Mouse (Mus musculus): ENCODE measurements around the gene Strn4. TPM values are rescaled to one million over a fixed set of nuclear protein-coding genes. Genes with fewer than 3 reads are reported as not detected.

Strn4 gene
- polyA plus RNA-seq, 1 experiment from 2014 or later = 193 TPM

- H3K36me3 ChIP-seq = peaks cover 67% of the 10 kb centered on the region
- no peak for ATAC-seq (replicated peaks)
- no peak overlapping the region for H3K4me2 ChIP-seq (replicated peaks)
- H3K4me1 ChIP-seq = peaks cover 6% of the 10 kb centered on the region
- 95% methylated on average over 18 of the region's 18 CpGs for WGBS
- no peaks in the 10 kb centered on the region for H3K9me3 ChIP-seq
- H3K4me3 ChIP-seq = no peak overlapping the region
- H3K9ac ChIP-seq (replicated peaks) = no peak overlapping the region
- H3K27ac ChIP-seq (replicated peaks) = no peak overlapping the region
- no peaks in the 10 kb centered on the region for H3K27me3 ChIP-seq
Measured at GRCm38 (mm10) chr7:16837916-16838803, 22.5 kb downstream of the Strn4 start.

GRCm38 (mm10) chr7:16838804-16839426, 23.2 kb downstream of the Strn4 start:
- H3K9me3 ChIP-seq = no peaks in the 10 kb centered on the region
- no peak overlapping the region for H3K4me2 ChIP-seq (replicated peaks)
- WGBS = 83% methylated on average over 6 of the region's 6 CpGs
- H3K4me1 ChIP-seq = peaks cover 14% of the 10 kb centered on the region
- H3K9ac ChIP-seq (replicated peaks) = no peak overlapping the region
- no peak overlapping the region for H3K4me3 ChIP-seq
- no peak overlapping the region for H3K27ac ChIP-seq (replicated peaks)
- peaks cover 59% of the 10 kb centered on the region for H3K36me3 ChIP-seq
- no peaks in the 10 kb centered on the region for H3K27me3 ChIP-seq
- ATAC-seq (replicated peaks) = no peak

GRCm38 (mm10) chr7:16839427-16840108, 23.9 kb downstream of the Strn4 start:
- Histone ChIP-seq H3K27me3 (no peaks in the 10 kb centered on the region), H3K9me3 (no peaks in the 10 kb centered on the region), H3K9ac (replicated peaks) (no peak overlapping the region), H3K4me3 (no peak overlapping the region), H3K4me1 (peaks cover 20% of the 10 kb centered on the region), H3K27ac (replicated peaks) (no peak overlapping the region), H3K4me2 (replicated peaks) (no peak overlapping the region), H3K36me3 (peaks cover 53% of the 10 kb centered on the region)
- no peak for ATAC-seq (replicated peaks)
- 95% methylated on average over 12 of the region's 12 CpGs for whole genome bisulfite sequencing

GRCm38 (mm10) chr7:16840109-16840491, 24.4 kb downstream of the Strn4 start:
- no peak overlapping the region for H3K4me2 ChIP-seq (replicated peaks)
- no peak for ATAC-seq (replicated peaks)
- no peaks in the 10 kb centered on the region for H3K9me3 ChIP-seq
- no peaks in the 10 kb centered on the region for H3K27me3 ChIP-seq
- peaks cover 25% of the 10 kb centered on the region for H3K4me1 ChIP-seq
- H3K36me3 ChIP-seq = peaks cover 48% of the 10 kb centered on the region
- H3K9ac ChIP-seq (replicated peaks) = no peak overlapping the region
- 91% methylated on average over 2 of the region's 2 CpGs for WGBS
- H3K27ac ChIP-seq (replicated peaks) = no peak overlapping the region
- H3K4me3 ChIP-seq = no peak overlapping the region

GRCm38 (mm10) chr7:16841078-16841477, 25.4 kb downstream of the Strn4 start:
- no peak overlapping the region for H3K9ac ChIP-seq (replicated peaks)
- peaks cover 40% of the 10 kb centered on the region for H3K36me3 ChIP-seq
- no peak overlapping the region for H3K27ac ChIP-seq (replicated peaks)
- no peaks in the 10 kb centered on the region for H3K9me3 ChIP-seq
- peaks cover 32% of the 10 kb centered on the region for H3K4me1 ChIP-seq
- no peak for ATAC-seq (replicated peaks)
- no peak overlapping the region for H3K4me3 ChIP-seq
- H3K4me2 ChIP-seq (replicated peaks) = no peak overlapping the region
- H3K27me3 ChIP-seq = no peaks in the 10 kb centered on the region
- WGBS = 78% methylated on average over 4 of the region's 4 CpGs

GRCm38 (mm10) chr7:16841561-16842560, 26.2 kb downstream of the Strn4 start:
- H3K36me3 ChIP-seq = peaks cover 39% of the 10 kb centered on the region
- peaks cover 32% of the 10 kb centered on the region for H3K4me1 ChIP-seq
- peak overlapping the region; percentile 70 for H3K27ac ChIP-seq (replicated peaks)
- H3K4me3 ChIP-seq = peak overlapping the region; percentile 60
- peak; percentile 12 for ATAC-seq (replicated peaks)
- peak overlapping the region; percentile 99 for H3K4me2 ChIP-seq (replicated peaks)
- no peaks in the 10 kb centered on the region for H3K9me3 ChIP-seq
- no peak overlapping the region; the same call in 1 of the 2 replicates for H3K9ac ChIP-seq (replicated peaks)
- WGBS = 45% methylated on average over 11 of the region's 11 CpGs
- H3K27me3 ChIP-seq = no peaks in the 10 kb centered on the region

GRCm38 (mm10) chr7:16842645-16843063, 27.0 kb downstream of the Strn4 start, which contains the start of gene Prkd2:
TSS of gene Prkd2 (plus strand) at chr7:16842902.
- under 1% methylated on average over 31 of the region's 32 CpGs for WGBS
- Histone ChIP-seq H3K4me1 (peaks cover 32% of the 10 kb centered on the region), H3K4me3 (peak within 1 kb of the TSS; percentile 60), H3K4me2 (replicated peaks) (peak within 1 kb of the TSS; percentile 99), H3K9ac (replicated peaks) (peak within 1 kb of the TSS; percentile 72), H3K27ac (replicated peaks) (peak within 1 kb of the TSS; percentile 70), H3K27me3 (no peaks in the 10 kb centered on the region), H3K9me3 (no peaks in the 10 kb centered on the region), H3K36me3 (peaks cover 32% of the 10 kb centered on the region)
- ATAC-seq (replicated peaks) = peak; percentile 94

GRCm38 (mm10) chr7:16843441-16844171, 27.9 kb downstream of the Strn4 start:
- Histone ChIP-seq H3K36me3 (peaks cover 22% of the 10 kb centered on the region), H3K9ac (replicated peaks) (peak overlapping the region; percentile 72), H3K4me2 (replicated peaks) (peak overlapping the region; percentile 99), H3K4me3 (peak overlapping the region; percentile 60), H3K27me3 (no peaks in the 10 kb centered on the region), H3K27ac (replicated peaks) (peak overlapping the region; percentile 70), H3K9me3 (no peaks in the 10 kb centered on the region), H3K4me1 (peaks cover 33% of the 10 kb centered on the region)
- 0 out of 2 replicates have a peak, but pooled peaks have one; percentile 5 for ATAC-seq (replicated peaks)
- 2% methylated on average over 33 of the region's 33 CpGs for WGBS

- Histone ChIP-seq H3K4me3 (0 out of 2 replicates have a peak overlapping the region, but pooled peaks have one; percentile 2), H3K36me3 (peaks cover 14% of the 10 kb centered on the region), H3K9me3 (no peaks in the 10 kb centered on the region), H3K27me3 (no peaks in the 10 kb centered on the region), H3K4me2 (replicated peaks) (peak overlapping the region; percentile 99), H3K4me1 (peaks cover 35% of the 10 kb centered on the region), H3K27ac (replicated peaks) (0 out of 2 replicates have a peak overlapping the region, but pooled peaks have one; percentile 22), H3K9ac (replicated peaks) (no peak overlapping the region)
- 72% methylated on average over 3 of the region's 3 CpGs for WGBS
- ATAC-seq (replicated peaks) = no peak
Measured at GRCm38 (mm10) chr7:16844696-16845071, 29.0 kb downstream of the Strn4 start.

GRCm38 (mm10) chr7:16845072-16845819, 29.6 kb downstream of the Strn4 start:
- H3K27ac ChIP-seq (replicated peaks) = 0 out of 2 replicates have a peak overlapping the region, but pooled peaks have one; percentile 22
- H3K27me3 ChIP-seq = no peaks in the 10 kb centered on the region
- no peak for ATAC-seq (replicated peaks)
- 0 out of 2 replicates have a peak overlapping the region, but pooled peaks have one; percentile 19 for H3K9ac ChIP-seq (replicated peaks)
- H3K9me3 ChIP-seq = no peaks in the 10 kb centered on the region
- peak overlapping the region; percentile 2; the same call in 1 of the 2 replicates for H3K4me3 ChIP-seq
- H3K4me1 ChIP-seq = peaks cover 35% of the 10 kb centered on the region
- H3K4me2 ChIP-seq (replicated peaks) = peak overlapping the region; percentile 99
- WGBS = 41% methylated on average over 14 of the region's 14 CpGs
- peaks cover 14% of the 10 kb centered on the region for H3K36me3 ChIP-seq
